Comparison of ENCODE assay signal across 8 mouse cellular contexts in genomic region chr11:101247521-101248030, GRCm38 (mm10). TPM values are rescaled to one million over a fixed set of nuclear protein-coding genes. Genes with fewer than 3 reads are reported as not detected.
DNase-seq lines count a peak whose midpoint lies in the region; ATAC-seq and TF ChIP-seq lines count a peak whose summit lies in the region.

No protein-coding gene starts in this region.

- WGBS in lung, adult 2 months, result 61% methylated on average over 6 of the region's 6 CpGs
- WGBS in hindbrain, embryonic 12.5 days, result 84% methylated on average over 6 of the region's 6 CpGs
- WGBS in neural tube, embryonic 15.5 days, result 82% methylated on average over 6 of the region's 6 CpGs

- H3K9me3 ChIP-seq in hindbrain, embryonic 12.5 days (replicated peaks), result no peaks in the 10 kb centered on the region
- no peaks in the 10 kb centered on the region for H3K9me3 ChIP-seq in neural tube, embryonic 15.5 days (replicated peaks)

- no peak for ATAC-seq in hindbrain, embryonic 12.5 days (ENCODE audit: low FRiP score)
- no peak for ATAC-seq in neural tube, embryonic 15.5 days (ENCODE audit: low FRiP score)

- peak overlapping the region; percentile 66 for H3K4me3 ChIP-seq in lung, adult 2 months (replicated peaks; ENCODE audit: extremely low read depth, low read depth, low read length)
- H3K4me3 ChIP-seq in hindbrain, embryonic 12.5 days, result peak overlapping the region; percentile 57; the same call in 1 of the 2 replicates
- peak overlapping the region; percentile 54 for H3K4me3 ChIP-seq in neural tube, embryonic 15.5 days (replicated peaks)

- peaks cover 37% of the 10 kb centered on the region for H3K27me3 ChIP-seq in hindbrain, embryonic 12.5 days
- peaks cover 41% of the 10 kb centered on the region for H3K27me3 ChIP-seq in neural tube, embryonic 15.5 days (replicated peaks)

- no peak overlapping the region for H3K9ac ChIP-seq in hindbrain, embryonic 12.5 days
- no peak overlapping the region for H3K9ac ChIP-seq in neural tube, embryonic 15.5 days (replicated peaks)

- peak overlapping the region; percentile 84 for H3K4me2 ChIP-seq in hindbrain, embryonic 12.5 days (replicated peaks)
- H3K4me2 ChIP-seq in neural tube, embryonic 15.5 days, result peak overlapping the region; percentile 92

- H3K27ac ChIP-seq in hindbrain, embryonic 12.5 days, result no peak overlapping the region
- peak overlapping the region; percentile 42; the same call in 1 of the 2 replicates for H3K27ac ChIP-seq in neural tube, embryonic 15.5 days (replicated peaks)

- H3K36me3 ChIP-seq in hindbrain, embryonic 12.5 days, result no peaks in the 10 kb centered on the region
- no peaks in the 10 kb centered on the region for H3K36me3 ChIP-seq in neural tube, embryonic 15.5 days

- no peak for DNase-seq in lung, adult 2 months
- DNase-seq in lung, postnatal 36 days, result no peak
- peak; percentile 68 to 73 for DNase-seq in kidney, postnatal 36 days
- DNase-seq in ovary, postnatal 36 days (ENCODE audit: low spot score), result no peak
- DNase-seq in adrenal gland, postnatal 4 days (ENCODE audit: low spot score in 2 of 2), result no peak
- no peak for DNase-seq in right cerebral cortex, postnatal 14 days

- peaks cover under 1% of the 10 kb centered on the region for H3K4me1 ChIP-seq in lung, adult 2 months (ENCODE audit: control insufficient read depth, insufficient read depth, low read length)
- peaks cover 9% of the 10 kb centered on the region for H3K4me1 ChIP-seq in hindbrain, embryonic 12.5 days
- H3K4me1 ChIP-seq in neural tube, embryonic 15.5 days, result peaks cover 20% of the 10 kb centered on the region

- no peak for TF ChIP-seq CTCF in lung, adult 2 months (IDR thresholded peaks at IDR 0.05; ENCODE audit: insufficient read depth, low read length)

- peak; percentile 41; the same call in 1 of the 2 replicates for TF ChIP-seq POLR2A in lung, adult 2 months (IDR thresholded peaks at IDR 0.05; ENCODE audit: borderline replicate concordance, extremely low read depth, low read depth, low read length)

RNA-seq across cellular contexts. Expression of gene Ramp2, which starts 1.7 kb away (rescaled TPM):
- 710 and 828 TPM in 2 replicates for polyA plus RNA-seq in lung, adult 2 months (2012; rRNA removed)
- 60.1 and 62.2 TPM in 2 replicates for polyA plus RNA-seq in hindbrain, embryonic 12.5 days (2016; fragmentation: Nextera tagmentation; extraction: Ambion mirVana)
- 105 and 107 TPM in 2 replicates for polyA plus RNA-seq in neural tube, embryonic 15.5 days (2015; fragmentation: Nextera tagmentation; extraction: Ambion mirVana)
- total RNA-seq in adrenal gland, postnatal 4 days (2021), result 10 to 100 TPM; 85.7 to 96.0 TPM

RNA-seq across cellular contexts. Expression of gene Vps25, which starts 5.9 kb away (rescaled TPM):
- polyA plus RNA-seq in lung, adult 2 months (2012; rRNA removed), result 82.9 and 97.4 TPM in 2 replicates
- 90.9 and 97.4 TPM in 2 replicates for polyA plus RNA-seq in hindbrain, embryonic 12.5 days (2016; fragmentation: Nextera tagmentation; extraction: Ambion mirVana)
- 123 and 128 TPM in 2 replicates for polyA plus RNA-seq in neural tube, embryonic 15.5 days (2015; fragmentation: Nextera tagmentation; extraction: Ambion mirVana)
- total RNA-seq in adrenal gland, postnatal 4 days (2021), result 100 to 1,000 TPM; 106 to 111 TPM

RNA-seq across cellular contexts. Expression of gene Wnk4, which starts 12.8 kb away (rescaled TPM):
- polyA plus RNA-seq in lung, adult 2 months (2012; rRNA removed), result 6.5 and 10.4 TPM in 2 replicates
- polyA plus RNA-seq in hindbrain, embryonic 12.5 days (2016; fragmentation: Nextera tagmentation; extraction: Ambion mirVana), result 8.5 and 9.5 TPM in 2 replicates
- 5.1 and 7.0 TPM in 2 replicates for polyA plus RNA-seq in neural tube, embryonic 15.5 days (2015; fragmentation: Nextera tagmentation; extraction: Ambion mirVana)
- total RNA-seq in adrenal gland, postnatal 4 days (2021), result 10 to 100 TPM in 1 of 2 experiments, 1 to 10 TPM in 1; 3.8 to 20.0 TPM

RNA-seq across cellular contexts. Expression of gene Ezh1, which starts 21.3 kb away (rescaled TPM):
- 38.9 and 50.1 TPM in 2 replicates for polyA plus RNA-seq in lung, adult 2 months (2012; rRNA removed)
- polyA plus RNA-seq in hindbrain, embryonic 12.5 days (2016; fragmentation: Nextera tagmentation; extraction: Ambion mirVana), result 17.3 and 18.5 TPM in 2 replicates
- polyA plus RNA-seq in neural tube, embryonic 15.5 days (2015; fragmentation: Nextera tagmentation; extraction: Ambion mirVana), result 25.4 and 26.1 TPM in 2 replicates
- 10 to 100 TPM; 38.8 to 40.3 TPM for total RNA-seq in adrenal gland, postnatal 4 days (2021)

RNA-seq across cellular contexts. Expression of gene Cntd1, which starts 31.2 kb away (rescaled TPM):
- 0.22 and 0.59 TPM in 2 replicates for polyA plus RNA-seq in lung, adult 2 months (2012; rRNA removed)
- 1.5 TPM in 2 replicates for polyA plus RNA-seq in hindbrain, embryonic 12.5 days (2016; fragmentation: Nextera tagmentation; extraction: Ambion mirVana)
- 0.77 and 0.80 TPM in 2 replicates for polyA plus RNA-seq in neural tube, embryonic 15.5 days (2015; fragmentation: Nextera tagmentation; extraction: Ambion mirVana)
- total RNA-seq in adrenal gland, postnatal 4 days (2021), result 1 to 10 TPM; 1.1 to 1.3 TPM

Comparison
In these comparisons a context has a peak if more than half of its experiments do, and no peak if none do; other contexts are left out.
1. DNase-seq: peak in kidney, postnatal 36 days (2 of 2); none in lung, adult 2 months (single experiment), lung, postnatal 36 days (single experiment), ovary, postnatal 36 days (single experiment), adrenal gland, postnatal 4 days (0 of 2) and right cerebral cortex, postnatal 14 days (single experiment).
2. Peak in every context shown above with its lines, with median percentiles within 50 percentile points of each other: H3K4me3 ChIP-seq.